Mouse (Mus musculus) heart, embryonic 16.5 days (tissue): Measurements from ENCODE around the gene Magi2. TPM values are rescaled to one million over a fixed set of nuclear protein-coding genes. Genes with fewer than 3 reads are reported as not detected.

Source experiments
- ATAC-seq: fragments of 200-750 bp; cut with Nextera tagmentation; replicated peaks from 2 replicates; pipeline ENCODE4 v1.8.0; 2017; ENCODE audit warnings: moderate number of reproducible peaks; ENCODE audit not compliant: insufficient read depth, low FRiP score; ENCODE audit errors: extremely low read depth
- H3K27ac ChIP-seq: fragments of 300-500 bp; sonication (generic); 2 replicates; pipeline ENCODE4 v1.5.1; 2014; ENCODE audit warnings: mild to moderate bottlenecking, low read length, control low read depth, moderate library complexity
- H3K27me3 ChIP-seq: fragments of 300-500 bp; sonication (generic); 2 replicates; pipeline ENCODE4 v1.6.1; 2014; ENCODE audit warnings: low read length, mixed read lengths; ENCODE audit not compliant: control insufficient read depth, insufficient read depth
- H3K36me3 ChIP-seq: fragments of 300-500 bp; sonication (generic); 2 replicates; pipeline ENCODE4 v1.6.1; 2014; ENCODE audit not compliant: control insufficient read depth, insufficient read depth
- H3K4me1 ChIP-seq: fragments of 300-500 bp; sonication (generic); 2 replicates; pipeline ENCODE4 v1.6.1; 2014; ENCODE audit warnings: low read length, mixed read lengths; ENCODE audit not compliant: control insufficient read depth, insufficient read depth
- H3K4me2 ChIP-seq: fragments of 300-500 bp; sonication (generic); 2 replicates; pipeline ENCODE4 v1.6.1; 2014; ENCODE audit warnings: low read depth, mild to moderate bottlenecking, control low read depth, low read length
- H3K4me3 ChIP-seq: fragments of 300-500 bp; sonication (generic); 2 replicates; pipeline ENCODE4 v1.5.1; 2014; ENCODE audit warnings: mild to moderate bottlenecking, control low read depth, low read length
- H3K9ac ChIP-seq: fragments of 300-500 bp; sonication (generic); 2 replicates; pipeline ENCODE4 v1.6.1; 2014; ENCODE audit warnings: low read length, control low read depth
- H3K9me3 ChIP-seq: fragments of 300-500 bp; sonication (generic); replicated peaks from 2 replicates; pipeline ENCODE4 v1.6.1; 2016; ENCODE audit warnings: low read length; ENCODE audit not compliant: control insufficient read depth
- WGBS: fragments of 180-500 bp; shearing (Covaris S2); extraction: QIAGEN DNeasy Blood & Tissue Kit; methylation state at CpG from one replicate; pipeline ENCODE4 v1.1.7; 2014; 5-methylcytosine and 5-hydroxymethylcytosine counted together
- polyA plus RNA-seq: library from polyadenylated mRNA; unstranded; fragments of >200 nt; fragmentation: Nextera tagmentation; extraction: Ambion mirVana; gene quantifications from 2 replicates; pipeline ENCODE4 v1.2.1, GENCODE M21; 2015

Gene Magi2
- polyA plus RNA-seq, 1 experiment from 2014 or later, result 3.3 TPM

DNA sequence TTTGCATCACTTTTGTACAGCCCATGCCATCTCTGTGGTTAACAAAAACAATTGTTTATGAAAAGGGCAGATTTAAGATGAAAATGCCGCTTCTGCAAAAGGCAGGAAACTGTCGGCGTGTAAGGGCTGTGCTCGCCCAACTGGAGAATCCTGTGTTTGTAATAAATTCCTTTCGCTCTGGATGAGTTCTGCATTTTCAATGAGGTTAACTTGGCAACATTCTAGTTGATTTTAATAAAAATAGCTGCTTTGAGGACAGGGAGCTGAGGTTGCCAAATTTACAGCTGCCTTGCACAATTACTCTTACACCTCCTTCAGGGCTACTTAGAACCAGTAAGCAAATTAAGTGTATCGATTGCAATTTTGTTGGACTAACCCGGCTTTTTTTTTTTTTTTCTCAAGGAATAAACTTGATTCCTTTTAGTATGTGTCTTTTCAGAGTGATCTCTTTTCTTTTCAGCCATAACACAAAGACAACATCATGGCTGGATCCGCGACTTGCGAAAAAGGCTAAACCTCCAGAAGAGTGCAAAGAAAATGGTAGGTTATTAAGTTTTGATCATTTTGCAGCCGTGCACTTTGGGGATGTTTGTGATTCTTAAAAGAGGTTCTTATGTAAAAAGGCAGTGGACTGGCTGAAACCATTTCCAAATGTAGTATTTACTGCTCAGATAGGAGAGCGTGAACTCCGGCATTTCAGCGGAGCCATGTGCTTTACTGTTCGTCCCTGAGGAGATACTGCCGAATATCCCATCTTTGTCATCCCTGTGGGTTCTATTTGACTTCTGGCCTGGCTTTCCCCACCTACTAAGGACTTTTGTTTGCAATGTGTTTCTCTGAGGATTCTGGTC is 1001.3 kb downstream of the Magi2 start:
- WGBS, result 75% methylated on average over 16 of the region's 16 CpGs
- Histone ChIP-seq H3K9me3 (no peaks in the 10 kb centered on the region), H3K4me2 (no peak overlapping the region), H3K27ac (no peak overlapping the region), H3K4me3 (no peak overlapping the region), H3K27me3 (no peaks in the 10 kb centered on the region), H3K9ac (no peak overlapping the region), H3K4me1 (no peaks in the 10 kb centered on the region), H3K36me3 (no peaks in the 10 kb centered on the region)
- ATAC-seq, result no peak

DNA sequence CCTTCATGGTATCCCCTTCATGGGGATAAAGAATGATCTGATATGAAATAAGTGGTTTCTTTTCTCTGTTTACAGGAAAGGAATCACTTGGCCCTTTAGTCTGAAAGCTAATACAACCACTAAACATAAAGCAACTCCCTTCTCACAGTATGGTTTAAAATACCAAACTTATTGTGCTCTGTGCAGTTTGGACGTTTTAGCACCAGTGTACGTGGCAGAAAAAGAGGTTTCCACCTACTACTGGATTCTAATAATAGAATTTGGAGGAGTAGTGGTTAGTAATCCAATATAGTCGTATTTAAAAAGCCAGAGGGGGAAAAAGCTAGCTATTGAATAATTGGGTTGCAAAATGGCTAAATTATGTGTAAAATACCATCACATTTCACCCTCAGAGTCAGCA is 1005.1 kb downstream of the Magi2 start:
- 61% methylated on average over 3 of the region's 3 CpGs for WGBS
- no peak overlapping the region for H3K4me2 ChIP-seq
- no peaks in the 10 kb centered on the region for H3K4me1 ChIP-seq
- H3K9me3 ChIP-seq, result no peaks in the 10 kb centered on the region
- H3K9ac ChIP-seq, result no peak overlapping the region
- H3K27me3 ChIP-seq, result no peaks in the 10 kb centered on the region
- no peak for ATAC-seq
- H3K36me3 ChIP-seq, result no peaks in the 10 kb centered on the region
- no peak overlapping the region for H3K27ac ChIP-seq
- no peak overlapping the region for H3K4me3 ChIP-seq

DNA sequence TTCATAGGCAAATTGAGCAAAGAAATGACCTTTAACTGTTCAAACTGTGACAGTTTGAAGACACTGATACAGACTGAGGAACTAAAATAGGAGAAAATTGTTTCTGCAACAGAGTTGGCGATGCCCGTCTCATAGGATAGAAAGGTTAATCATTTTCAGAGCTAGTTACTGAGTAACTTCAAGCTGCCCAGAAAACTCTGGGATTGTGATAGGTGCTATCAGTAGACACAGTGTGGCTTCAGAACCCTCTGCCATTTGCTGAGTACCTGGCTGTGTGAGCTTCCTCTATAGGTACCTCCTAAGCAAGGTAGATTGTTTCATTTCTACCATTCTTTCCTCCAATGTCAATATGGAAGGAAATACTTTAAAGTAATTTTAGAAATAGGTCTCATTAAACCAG is 1014.7 kb downstream of the Magi2 start:
- Histone ChIP-seq H3K27me3 (no peaks in the 10 kb centered on the region), H3K9me3 (no peaks in the 10 kb centered on the region), H3K9ac (no peak overlapping the region), H3K4me1 (no peaks in the 10 kb centered on the region), H3K4me2 (no peak overlapping the region), H3K27ac (no peak overlapping the region), H3K4me3 (no peak overlapping the region), H3K36me3 (no peaks in the 10 kb centered on the region)
- 78% methylated on average over 2 of the region's 2 CpGs for WGBS
- no peak for ATAC-seq

DNA sequence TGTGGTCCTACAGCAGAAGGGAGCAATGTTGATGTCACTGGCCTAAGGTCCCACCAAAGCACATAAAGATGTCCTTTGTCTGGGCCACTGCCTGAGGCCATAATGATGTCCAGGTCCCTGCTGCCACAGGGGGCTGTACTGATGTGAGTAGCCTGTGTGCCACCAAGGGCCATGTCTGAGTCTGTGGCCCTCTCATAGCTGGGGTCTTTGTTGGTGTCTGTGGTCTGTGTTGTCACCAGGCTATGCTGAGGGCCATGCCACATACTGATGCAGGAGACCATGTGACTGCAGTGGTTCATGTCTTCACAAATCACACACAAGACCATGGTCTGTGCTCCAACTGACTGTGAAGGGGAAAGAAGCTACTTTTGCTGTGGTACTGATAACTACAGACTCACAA is 1015.7 kb downstream of the Magi2 start:
- Histone ChIP-seq H3K4me3 (no peak overlapping the region), H3K36me3 (no peaks in the 10 kb centered on the region), H3K4me1 (no peaks in the 10 kb centered on the region), H3K27ac (no peak overlapping the region), H3K4me2 (no peak overlapping the region), H3K27me3 (no peaks in the 10 kb centered on the region), H3K9ac (no peak overlapping the region), H3K9me3 (no peaks in the 10 kb centered on the region)
- ATAC-seq, result no peak

DNA sequence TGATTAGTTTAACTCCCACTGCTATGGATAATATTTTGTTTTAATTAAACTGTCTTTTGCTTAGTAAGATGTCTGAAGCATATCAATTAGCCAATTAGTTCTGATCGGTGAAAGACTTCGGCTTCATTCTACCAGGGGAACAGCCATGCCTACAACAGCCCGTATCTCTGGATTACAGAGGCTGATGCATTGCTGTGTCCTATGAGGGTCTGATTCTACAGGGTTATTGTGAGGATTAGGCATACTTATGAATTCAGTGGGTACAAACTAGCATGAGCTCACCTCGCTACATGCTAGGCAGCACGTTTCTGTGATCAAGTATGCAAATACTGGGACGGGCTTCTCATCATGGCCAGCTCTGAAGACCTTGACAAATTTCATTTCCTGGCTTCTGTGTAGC is 1022.5 kb downstream of the Magi2 start:
- Histone ChIP-seq H3K9me3 (no peaks in the 10 kb centered on the region), H3K4me3 (no peak overlapping the region), H3K9ac (no peak overlapping the region), H3K27ac (no peak overlapping the region), H3K4me1 (no peaks in the 10 kb centered on the region), H3K36me3 (no peaks in the 10 kb centered on the region), H3K4me2 (no peak overlapping the region), H3K27me3 (no peaks in the 10 kb centered on the region)
- WGBS, result 84% methylated on average over 6 of the region's 6 CpGs
- no peak for ATAC-seq

DNA sequence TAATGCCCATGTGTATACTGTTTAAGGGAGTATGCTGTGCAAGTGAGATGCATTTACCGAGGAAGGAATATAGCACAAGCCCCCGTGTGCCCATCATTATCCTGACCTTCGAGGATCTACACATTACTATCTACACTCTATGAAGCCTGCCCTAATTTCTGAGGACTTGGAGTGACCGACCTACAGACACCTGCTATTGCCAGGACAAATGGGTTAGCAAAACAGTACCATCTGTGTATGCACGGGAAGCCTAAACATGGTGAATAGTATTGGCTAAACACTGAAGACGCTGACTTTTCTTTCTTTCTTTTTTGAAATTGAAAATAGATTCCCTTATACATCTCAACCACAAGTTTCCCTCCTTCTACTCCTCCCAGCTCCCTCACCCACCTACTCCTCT is 1024.7 kb downstream of the Magi2 start:
- H3K4me2 ChIP-seq, result no peak overlapping the region
- no peak overlapping the region for H3K4me3 ChIP-seq
- no peaks in the 10 kb centered on the region for H3K9me3 ChIP-seq
- no peak overlapping the region for H3K27ac ChIP-seq
- H3K9ac ChIP-seq, result no peak overlapping the region
- no peak for ATAC-seq
- WGBS, result 80% methylated on average over 6 of the region's 6 CpGs
- H3K27me3 ChIP-seq, result no peaks in the 10 kb centered on the region
- no peaks in the 10 kb centered on the region for H3K36me3 ChIP-seq
- H3K4me1 ChIP-seq, result no peaks in the 10 kb centered on the region

DNA sequence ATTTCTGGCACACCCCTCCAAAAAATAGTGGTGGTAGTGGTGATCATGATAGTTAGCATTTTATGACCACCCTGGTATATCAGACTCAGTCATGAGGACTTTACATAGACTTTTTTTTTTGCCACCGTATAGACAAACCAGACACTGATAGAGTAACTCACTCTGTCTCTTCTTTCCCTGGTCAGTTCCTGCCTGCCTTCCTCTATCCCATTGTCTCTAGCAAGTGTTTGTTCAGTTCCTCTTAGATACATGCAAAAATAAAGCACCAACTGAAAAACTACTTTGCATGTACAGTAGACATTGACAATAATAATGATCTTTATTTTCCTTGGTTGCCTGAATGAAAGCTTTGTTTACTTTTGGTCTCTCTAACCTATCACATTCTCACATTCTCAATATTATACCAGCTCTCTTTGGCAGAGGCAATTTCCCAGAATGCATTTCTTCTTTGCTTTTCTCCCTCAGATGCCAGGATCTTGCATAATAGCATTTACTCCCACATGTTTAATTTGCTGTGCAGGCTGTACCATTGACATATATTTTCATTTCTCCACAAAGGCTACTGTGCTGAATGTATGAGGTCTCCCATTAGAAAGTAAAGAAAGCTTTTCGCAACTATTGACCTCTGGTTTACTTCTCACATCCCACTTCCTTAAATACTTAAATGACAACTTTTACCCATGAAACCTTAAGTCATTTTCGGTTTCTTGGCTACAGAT is 1029.5 kb downstream of the Magi2 start:
- WGBS, result 70% methylated on average over 3 of the region's 3 CpGs
- no peaks in the 10 kb centered on the region for H3K27me3 ChIP-seq
- no peak overlapping the region for H3K4me3 ChIP-seq
- H3K4me1 ChIP-seq, result no peaks in the 10 kb centered on the region
- no peak overlapping the region for H3K27ac ChIP-seq
- no peaks in the 10 kb centered on the region for H3K9me3 ChIP-seq
- no peak overlapping the region for H3K4me2 ChIP-seq
- H3K9ac ChIP-seq, result no peak overlapping the region
- ATAC-seq, result no peak
- no peaks in the 10 kb centered on the region for H3K36me3 ChIP-seq

DNA sequence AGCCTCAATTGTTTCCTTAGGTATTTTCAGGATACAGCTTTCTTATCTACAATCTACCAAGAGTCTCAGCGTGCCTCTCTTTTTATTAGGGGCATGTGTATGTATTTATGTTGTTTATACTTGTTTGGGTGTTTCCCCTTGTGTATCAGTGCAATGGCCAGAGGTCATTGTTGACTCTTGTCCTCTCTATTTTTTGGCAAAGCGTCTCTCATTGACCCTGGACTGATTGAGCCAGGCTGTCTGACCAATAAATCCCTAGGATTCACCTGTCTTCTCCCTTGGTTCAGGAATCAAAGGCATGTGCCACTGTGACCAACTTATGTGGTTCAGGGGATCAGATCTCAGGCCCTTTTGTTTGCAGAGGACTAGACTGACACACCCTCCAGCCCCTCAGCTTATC is 1030.1 kb downstream of the Magi2 start:
- Histone ChIP-seq H3K36me3 (no peaks in the 10 kb centered on the region), H3K27ac (no peak overlapping the region), H3K9ac (no peak overlapping the region), H3K9me3 (no peaks in the 10 kb centered on the region), H3K4me3 (no peak overlapping the region), H3K4me2 (no peak overlapping the region), H3K4me1 (no peaks in the 10 kb centered on the region), H3K27me3 (no peaks in the 10 kb centered on the region)
- no peak for ATAC-seq
- WGBS, result 60% methylated on average over 2 of the region's 2 CpGs

DNA sequence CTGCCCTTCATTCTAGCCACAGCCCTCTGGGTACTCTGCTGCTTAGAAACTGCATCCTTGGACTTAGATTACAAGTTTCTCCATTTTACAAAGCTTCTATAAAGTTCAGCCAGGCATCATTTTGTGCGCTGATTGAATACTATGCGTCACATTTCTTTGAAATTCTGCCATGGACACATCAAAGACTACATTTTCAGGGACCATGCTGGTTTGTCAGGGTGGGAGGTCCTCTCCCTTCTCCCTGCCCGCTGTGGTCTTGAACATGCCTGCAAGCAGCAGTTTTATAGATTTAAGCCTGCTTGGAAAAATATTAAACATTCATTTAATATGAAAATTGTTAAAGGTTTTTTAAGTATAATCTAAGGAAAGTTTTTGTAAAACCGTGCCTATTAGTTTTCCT is 1030.6 kb downstream of the Magi2 start:
- H3K27ac ChIP-seq, result no peak overlapping the region
- H3K36me3 ChIP-seq, result no peaks in the 10 kb centered on the region
- no peak overlapping the region for H3K4me3 ChIP-seq
- no peaks in the 10 kb centered on the region for H3K9me3 ChIP-seq
- no peaks in the 10 kb centered on the region for H3K4me1 ChIP-seq
- no peak overlapping the region for H3K4me2 ChIP-seq
- ATAC-seq, result no peak
- WGBS, result 73% methylated on average over 4 of the region's 4 CpGs
- no peaks in the 10 kb centered on the region for H3K27me3 ChIP-seq
- H3K9ac ChIP-seq, result no peak overlapping the region
